Mouse (Mus musculus): ENCODE measurements around the gene Elk1. TPM values are rescaled to one million over a fixed set of nuclear protein-coding genes. Genes with fewer than 3 reads are reported as not detected.

Elk1 gene
- polyA plus RNA-seq, 1 experiment from 2014 or later: 18.4 TPM

DNA sequence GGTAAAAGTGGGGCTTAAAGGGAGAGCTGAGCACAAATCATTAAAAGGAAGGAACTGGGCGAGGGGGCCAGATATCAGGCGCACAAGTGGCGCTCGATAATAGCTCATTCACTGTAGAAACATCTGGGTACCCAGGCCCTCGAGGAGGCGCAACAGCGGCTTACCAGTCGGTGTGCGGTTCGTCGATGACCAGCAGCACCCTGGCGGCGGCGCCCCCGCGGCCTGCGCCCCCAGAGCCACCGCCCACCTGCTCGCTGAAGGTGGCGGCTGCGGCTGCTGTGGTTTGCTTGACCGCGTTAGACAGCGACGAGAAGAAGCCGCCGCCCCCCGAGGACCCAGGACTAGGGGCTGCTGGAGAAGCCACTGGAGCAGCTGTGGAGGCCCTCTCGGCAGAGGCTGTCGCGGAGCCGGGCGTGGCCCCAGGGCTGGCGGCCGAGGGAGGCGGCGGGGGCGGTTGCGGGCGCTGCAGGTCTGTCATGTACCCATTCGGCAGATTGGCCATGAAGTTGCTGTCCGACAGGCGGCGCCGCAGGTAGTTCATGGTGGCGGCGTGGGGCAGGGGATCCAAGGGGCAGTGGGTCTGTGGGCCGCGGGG, 30.1 kb downstream of the Elk1 start:
- 20% methylated on average over 46 of the region's 49 CpGs for WGBS
- peak; percentile 71 for ATAC-seq (ENCODE audit: low FRiP score)
- H3K4me3 ChIP-seq: peak overlapping the region; percentile 56

DNA sequence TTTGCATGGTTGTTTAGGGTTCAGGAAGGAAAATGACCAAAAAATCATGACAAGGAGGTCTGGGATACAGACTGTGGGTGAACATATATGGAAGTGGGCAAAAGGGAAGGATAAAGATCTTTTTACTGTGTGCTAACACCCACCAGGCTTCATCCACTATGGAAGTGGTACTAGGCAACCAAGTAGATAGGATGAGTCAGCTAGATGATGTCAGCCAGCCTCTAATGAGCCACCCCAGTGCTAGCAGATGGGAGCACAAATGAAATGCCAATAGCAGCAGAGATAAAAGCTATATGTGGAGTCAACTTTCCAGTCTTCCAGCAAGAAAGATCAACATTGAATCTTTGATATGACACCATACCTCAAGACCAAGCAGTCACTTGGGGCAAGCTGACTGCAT, 35.3 kb downstream of the Elk1 start:
- Histone ChIP-seq H3K36me3 (peaks cover 12% of the 10 kb centered on the region), H3K9ac (no peak overlapping the region), H3K4me3 (no peak overlapping the region), H3K4me1 (replicated peaks) (peaks cover 15% of the 10 kb centered on the region), H3K4me2 (no peak overlapping the region), H3K27ac (no peak overlapping the region), H3K9me3 (no peaks in the 10 kb centered on the region), H3K27me3 (no peaks in the 10 kb centered on the region)
- no peak for ATAC-seq (ENCODE audit: low FRiP score)

More for the DNA sequence above, 30.1 kb downstream of the Elk1 start:
- H3K36me3 ChIP-seq: peaks cover 6% of the 10 kb centered on the region
- H3K9ac ChIP-seq: peak overlapping the region; percentile 79
- peak overlapping the region; percentile 86 for H3K27ac ChIP-seq
- H3K9me3 ChIP-seq: no peaks in the 10 kb centered on the region
- H3K4me2 ChIP-seq: peak overlapping the region; percentile 63
- no peaks in the 10 kb centered on the region for H3K27me3 ChIP-seq
- H3K4me1 ChIP-seq (replicated peaks): peaks cover 15% of the 10 kb centered on the region

DNA sequence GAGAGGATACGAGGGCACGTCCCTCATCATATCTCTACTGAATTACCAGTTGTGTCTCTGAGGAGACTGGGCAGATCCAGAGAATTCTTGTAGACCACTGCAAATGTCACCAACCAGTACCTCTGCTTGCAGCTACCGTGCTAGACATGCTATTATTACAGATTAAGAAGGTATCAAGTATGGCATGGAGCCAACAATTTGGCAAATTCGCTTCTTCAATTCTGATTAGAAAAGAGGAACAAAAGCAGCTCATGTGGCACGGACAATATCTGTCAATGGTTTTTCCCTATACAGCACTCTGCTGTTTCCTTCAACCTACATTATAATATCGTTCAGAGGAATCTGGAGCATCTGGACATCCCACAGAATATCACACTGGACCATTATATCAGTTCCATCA, 36.7 kb downstream of the Elk1 start:
- Histone ChIP-seq H3K9me3 (no peaks in the 10 kb centered on the region), H3K4me2 (no peak overlapping the region), H3K4me3 (no peak overlapping the region), H3K36me3 (peaks cover 15% of the 10 kb centered on the region), H3K27me3 (no peaks in the 10 kb centered on the region), H3K4me1 (replicated peaks) (peaks cover 8% of the 10 kb centered on the region), H3K27ac (no peak overlapping the region), H3K9ac (no peak overlapping the region)
- no peak for ATAC-seq (ENCODE audit: low FRiP score)
- WGBS: 86% methylated on average over 6 of the region's 6 CpGs

DNA sequence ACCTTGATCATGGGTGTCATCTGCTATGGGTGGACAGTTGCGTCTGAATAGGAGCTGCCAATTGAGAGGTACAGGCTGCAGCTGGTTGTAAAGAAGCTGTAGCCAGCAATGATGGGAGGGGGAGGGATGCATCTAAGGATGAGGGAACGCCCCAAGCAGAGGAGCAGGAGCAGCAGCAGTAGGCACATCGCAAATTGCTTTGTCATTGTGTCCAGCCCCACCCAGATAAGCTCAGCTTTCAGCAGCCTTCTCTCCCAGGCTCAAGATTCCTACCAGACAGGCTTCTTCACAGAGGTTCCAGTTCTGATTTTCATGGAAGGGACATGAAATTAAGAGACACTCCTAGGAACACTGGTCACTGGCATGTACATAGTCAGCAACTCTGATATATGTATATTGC, 40.3 kb downstream of the Elk1 start:
- Histone ChIP-seq H3K27ac (no peak overlapping the region), H3K4me1 (replicated peaks) (no peaks in the 10 kb centered on the region), H3K9me3 (no peaks in the 10 kb centered on the region), H3K27me3 (no peaks in the 10 kb centered on the region), H3K36me3 (peaks cover 19% of the 10 kb centered on the region), H3K9ac (no peak overlapping the region), H3K4me3 (no peak overlapping the region), H3K4me2 (no peak overlapping the region)
- no peak for ATAC-seq (ENCODE audit: low FRiP score)
- WGBS: 39% methylated on average over 3 of the region's 3 CpGs

Other genes with a start within 250 kb of the Elk1 start
- 93.8 and 98.4 TPM in 2 replicates for gene Usp11, start 246.7 kb downstream of the Elk1 start, polyA plus RNA-seq (2015; fragmentation: Nextera tagmentation; extraction: Ambion mirVana)
- gene Araf, start 152.8 kb downstream of the Elk1 start, polyA plus RNA-seq (2015; fragmentation: Nextera tagmentation; extraction: Ambion mirVana): 281 and 285 TPM in 2 replicates
- 4.9 and 5.0 TPM in 2 replicates for gene Timp1, start 80.4 kb downstream of the Elk1 start, polyA plus RNA-seq (2015; fragmentation: Nextera tagmentation; extraction: Ambion mirVana)
- 39.9 and 41.3 TPM in 2 replicates for gene Syn1, start 29.6 kb downstream of the Elk1 start, polyA plus RNA-seq (2015; fragmentation: Nextera tagmentation; extraction: Ambion mirVana)
- gene Cfp, start 19.1 kb downstream of the Elk1 start, polyA plus RNA-seq (2015; fragmentation: Nextera tagmentation; extraction: Ambion mirVana): 5.8 and 6.5 TPM in 2 replicates
- gene Uxt, start 11.4 kb upstream of the Elk1 start, polyA plus RNA-seq (2015; fragmentation: Nextera tagmentation; extraction: Ambion mirVana): 39.4 and 41.1 TPM in 2 replicates
- 9.9 and 10.3 TPM in 2 replicates for gene Zfp182, start 111.7 kb upstream of the Elk1 start, polyA plus RNA-seq (2015; fragmentation: Nextera tagmentation; extraction: Ambion mirVana)
- gene Spaca5, start 117.8 kb upstream of the Elk1 start, polyA plus RNA-seq (2015; fragmentation: Nextera tagmentation; extraction: Ambion mirVana): not detected in 2 replicates
- gene Zfp300, start 138.9 kb upstream of the Elk1 start, polyA plus RNA-seq (2015; fragmentation: Nextera tagmentation; extraction: Ambion mirVana): 4.1 and 5.1 TPM in 2 replicates
- gene Ssxa1, start 165.2 kb upstream of the Elk1 start, polyA plus RNA-seq (2015; fragmentation: Nextera tagmentation; extraction: Ambion mirVana): not detected in 2 replicates
- not detected in 2 replicates for gene Gm21876, start 225.0 kb upstream of the Elk1 start, polyA plus RNA-seq (2015; fragmentation: Nextera tagmentation; extraction: Ambion mirVana)

Data from hindbrain, embryonic 13.5 days (tissue).